Mouse (Mus musculus): ENCODE data around the gene Iqub.

Iqub gene

DNA sequence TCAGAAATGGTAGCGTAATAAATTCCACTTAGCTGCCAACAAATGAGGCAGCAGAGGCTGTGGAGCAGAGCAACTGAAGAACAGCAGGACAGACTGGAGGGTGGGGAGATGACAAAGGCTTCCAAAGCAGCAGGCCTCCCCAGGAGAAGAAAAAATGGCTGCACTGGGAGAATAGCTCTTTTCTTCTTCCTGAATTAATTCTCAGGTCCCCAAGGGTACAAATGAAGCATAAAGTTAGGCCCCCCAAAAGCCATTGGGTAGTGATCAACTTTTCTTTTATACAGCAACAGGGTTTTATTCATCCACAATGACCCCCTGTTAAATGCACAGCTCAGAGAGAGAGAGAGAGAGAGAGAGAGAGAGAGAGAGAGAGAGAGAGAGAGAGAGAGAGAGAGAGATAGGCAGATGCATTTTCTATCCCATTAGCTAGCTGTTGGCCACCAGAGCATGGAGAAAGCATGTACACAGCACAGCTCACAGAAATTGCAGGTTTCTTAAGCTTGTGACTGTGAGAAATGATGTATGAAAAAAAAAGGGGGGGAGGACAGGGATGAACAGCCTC is 44.2 kb downstream of the Iqub start:
- DNase-seq (ENCODE audit: low spot score) = peak; percentile 10

DNA sequence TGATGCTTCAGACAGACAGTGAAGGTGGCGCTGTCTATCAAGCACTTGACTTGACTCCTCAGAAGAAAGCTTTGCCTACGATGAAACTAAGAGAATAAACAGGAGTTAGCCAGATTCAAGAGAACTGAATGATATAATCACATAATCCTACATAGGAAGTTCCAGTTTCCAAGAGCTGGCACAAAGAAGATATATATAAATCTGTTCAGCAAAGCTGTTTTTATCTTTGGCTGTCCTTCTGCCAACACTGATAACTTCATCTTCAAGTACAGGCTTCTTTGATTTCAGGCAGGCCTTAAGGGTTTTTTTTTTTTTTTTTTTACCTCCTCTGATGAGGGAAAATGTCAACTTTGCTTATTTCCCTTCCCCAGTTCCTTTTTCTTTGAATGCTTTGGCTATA is 44.7 kb downstream of the Iqub start:
- DNase-seq (ENCODE audit: low spot score) = no peak

DNA sequence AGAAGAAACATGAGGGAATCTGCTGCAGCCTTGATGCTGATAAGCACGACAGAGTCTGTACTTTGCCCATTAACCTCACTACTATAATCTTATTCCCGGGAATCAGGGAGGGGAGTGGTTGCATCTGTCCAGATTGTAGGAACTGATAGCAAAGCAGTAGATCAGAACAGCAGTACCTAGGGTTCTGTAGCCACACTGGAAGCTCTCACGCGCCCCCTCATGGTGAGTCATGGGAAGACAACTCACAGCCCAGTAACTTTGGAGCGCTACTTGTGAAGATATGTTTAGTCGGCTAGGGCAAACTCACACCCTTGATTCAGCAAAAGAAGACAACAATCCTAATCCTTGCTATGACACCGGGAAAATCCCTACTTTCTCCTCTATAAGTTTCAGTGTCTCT is 58.8 kb downstream of the Iqub start:
- DNase-seq (ENCODE audit: low spot score) = peak; percentile 46

DNA sequence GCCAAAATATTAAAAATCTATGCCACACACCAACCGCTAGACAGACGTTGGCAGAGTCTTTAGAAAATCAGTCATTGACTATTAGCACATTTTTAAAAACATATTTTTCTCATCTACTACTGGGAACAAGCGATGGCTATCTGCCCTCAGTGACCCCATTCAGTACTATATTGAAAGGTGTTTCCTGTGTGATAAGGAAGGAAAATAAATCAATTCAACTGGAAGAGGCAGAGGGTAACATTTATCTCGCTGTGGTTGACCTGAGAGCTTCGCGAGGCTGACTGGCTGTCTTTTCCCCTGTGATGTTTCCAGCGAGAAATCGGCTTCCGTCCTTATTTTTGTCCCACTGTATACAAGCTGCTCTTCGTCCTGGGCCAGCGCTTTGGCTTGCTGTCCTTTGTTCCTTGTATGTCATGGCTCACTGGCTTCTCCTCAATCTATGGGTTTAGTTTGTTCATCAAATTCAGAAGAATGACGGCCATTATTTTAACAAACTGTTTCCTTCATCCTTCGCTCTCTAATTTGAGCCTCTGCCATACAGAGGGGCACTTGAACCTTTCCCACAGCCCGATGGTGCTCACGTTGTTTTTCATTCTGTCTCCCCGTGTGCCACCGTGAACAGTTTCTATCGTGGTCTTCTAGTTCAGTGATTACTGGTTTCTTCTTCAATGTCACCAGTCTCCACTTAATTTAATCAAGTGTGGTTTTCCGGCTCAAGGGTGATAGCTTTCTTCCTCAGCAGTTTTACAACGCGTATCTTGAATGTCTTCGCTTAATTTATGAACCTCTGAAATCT is 63.6 kb downstream of the Iqub start:
- no peak for DNase-seq (ENCODE audit: low spot score)

DNA sequence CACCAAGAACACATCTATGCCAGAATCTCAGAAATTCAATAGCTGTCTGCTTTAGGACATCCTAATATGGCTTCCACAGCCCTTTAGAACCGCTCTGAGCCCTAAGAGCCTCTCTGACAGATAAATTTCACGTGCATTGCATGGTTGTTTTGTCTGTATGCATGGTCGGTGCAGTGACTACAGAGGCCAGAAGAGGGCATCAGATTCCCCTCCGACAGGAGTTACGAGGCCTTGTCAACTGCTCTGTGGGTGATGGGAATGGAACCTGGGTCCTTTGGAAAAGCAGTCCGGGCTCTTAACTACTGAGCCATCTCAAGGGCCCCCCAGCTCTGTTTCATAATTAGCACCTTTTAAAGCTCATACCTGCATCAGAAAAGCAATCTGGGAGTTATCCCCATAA is 64.6 kb downstream of the Iqub start:
- no peak for DNase-seq (ENCODE audit: low spot score)

DNA sequence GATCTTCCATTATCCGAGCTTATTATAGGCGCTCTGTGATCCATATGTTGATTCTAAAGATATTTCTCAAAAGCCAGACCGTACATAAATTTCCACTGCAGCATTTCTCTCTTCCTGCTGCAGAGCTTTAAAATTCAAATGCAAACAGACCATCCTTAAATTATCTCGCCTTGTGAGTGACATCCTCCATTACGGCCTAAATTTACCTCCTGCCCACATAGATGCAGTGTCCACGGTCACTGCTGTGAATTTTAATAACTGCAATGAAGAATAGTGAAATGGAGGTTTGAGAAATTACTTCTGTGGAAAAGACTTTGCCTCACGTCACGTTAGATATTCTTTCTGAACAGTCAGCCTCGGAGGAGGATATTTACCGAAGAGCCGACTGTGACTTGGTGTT is 98.8 kb downstream of the Iqub start:
- no peak for DNase-seq (ENCODE audit: low spot score)

DNA sequence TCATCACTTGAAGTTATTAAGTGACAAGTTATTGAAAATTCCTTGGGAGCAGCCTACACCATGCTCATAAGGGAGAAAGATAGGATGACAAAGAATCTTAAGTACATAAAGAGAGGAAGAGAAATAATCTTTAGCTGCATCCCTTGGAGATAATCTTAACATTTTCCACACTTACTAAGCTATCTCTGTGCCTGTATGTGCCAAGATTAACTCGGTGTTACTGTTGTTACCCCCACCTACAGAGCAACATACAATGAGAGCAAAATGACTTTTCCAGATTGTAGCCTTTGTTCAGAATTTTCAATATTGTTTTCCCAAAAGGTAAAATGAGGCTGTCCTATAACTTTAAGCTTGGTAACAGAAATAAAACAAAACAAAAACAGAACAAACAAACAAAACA is 99.4 kb downstream of the Iqub start:
- no peak for DNase-seq (ENCODE audit: low spot score)

DNA sequence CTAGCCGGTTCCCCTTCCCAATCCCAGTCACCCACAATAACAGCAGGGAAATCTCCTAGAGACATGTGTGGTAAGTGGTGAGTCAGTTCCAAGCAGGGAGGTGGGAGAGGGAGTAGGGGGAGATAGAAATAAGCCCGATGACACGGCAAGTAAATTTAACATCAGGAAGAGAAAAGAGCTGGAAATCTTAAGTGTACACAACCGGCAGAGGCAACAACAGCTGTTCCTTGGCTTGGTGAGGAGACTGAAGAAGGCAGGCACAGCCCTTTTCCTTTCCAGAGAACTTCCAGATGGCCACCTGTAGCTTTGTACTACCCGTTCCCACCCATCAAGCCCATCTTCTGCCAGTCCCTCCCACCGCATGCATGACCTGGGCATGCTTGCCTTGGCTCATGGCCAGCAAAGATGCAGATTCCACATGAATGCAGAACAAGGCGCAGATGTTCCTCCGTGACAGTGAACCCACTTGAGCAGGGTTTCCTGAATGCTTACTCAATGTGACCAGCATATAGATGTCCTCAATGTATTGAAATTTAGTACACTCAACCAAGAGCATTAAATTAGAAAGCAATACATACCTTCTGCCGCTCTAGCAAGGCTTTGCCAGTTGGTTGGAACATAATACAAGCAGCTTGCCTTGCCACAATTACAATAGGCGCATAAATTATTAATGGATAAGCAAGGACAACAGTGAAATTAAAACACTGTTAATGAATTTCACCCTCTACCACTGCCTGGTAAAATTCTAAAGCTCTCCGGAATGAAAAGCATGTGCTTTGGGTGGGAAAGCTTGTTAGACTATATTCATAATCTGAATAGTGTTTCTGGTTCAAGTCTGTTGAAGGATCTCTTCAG is 106.1 kb downstream of the Iqub start:
- no peak for DNase-seq (ENCODE audit: low spot score)

DNA sequence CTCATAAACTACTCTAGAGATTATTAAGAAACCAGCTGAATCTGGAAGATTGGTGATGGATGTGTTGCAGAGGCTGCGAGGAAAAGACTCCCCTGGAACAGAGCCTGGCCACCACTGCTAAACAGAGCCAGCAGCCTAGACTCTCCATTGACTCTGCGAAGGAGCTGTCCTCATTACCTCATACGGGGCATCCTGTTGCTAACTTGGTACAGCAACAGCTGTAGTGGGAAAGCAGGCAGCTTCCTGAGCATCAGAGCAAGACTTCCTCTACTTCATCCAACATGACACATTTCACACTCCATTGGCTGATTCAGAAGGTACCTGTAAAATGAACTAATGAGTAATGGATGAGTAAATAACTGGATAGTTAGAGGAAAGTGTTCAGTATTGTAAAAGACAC is 107.1 kb downstream of the Iqub start:
- DNase-seq (ENCODE audit: low spot score) = peak; percentile 5

DNA sequence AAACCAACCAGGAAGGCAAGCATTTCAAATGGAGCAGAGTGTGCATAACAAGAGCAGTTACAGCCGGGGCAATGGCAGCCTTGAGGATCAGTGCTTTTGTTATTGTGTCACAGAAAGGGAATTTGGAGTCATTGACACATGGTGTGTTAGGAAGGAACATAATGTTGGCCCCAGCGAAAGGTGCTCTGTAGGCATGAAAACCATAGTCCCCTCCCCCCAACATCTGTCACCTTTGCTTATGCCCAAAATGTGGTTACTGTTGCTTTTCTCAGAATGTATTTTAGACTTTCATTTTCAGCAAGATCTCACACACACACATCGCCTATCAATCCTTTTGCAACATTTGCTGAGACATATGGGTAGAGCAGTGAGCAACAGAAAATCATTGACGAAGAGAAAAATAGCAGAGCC is 117.6 kb downstream of the Iqub start:
- DNase-seq (ENCODE audit: low spot score) = no peak
